Mouse (Mus musculus) lung, adult 2 months (tissue): ENCODE results near the gene Oscp1.

Experiments
- CTCF ChIP-seq: fragments of 200-500 bp; IDR thresholded peaks from 2 replicates; pipeline ENCODE4 v1.5.1; 2011; ENCODE audit warnings: mild to moderate bottlenecking, low read length, control low read depth; ENCODE audit not compliant: insufficient read depth
- POLR2A ChIP-seq: fragments of 200-500 bp; IDR thresholded peaks from 2 replicates; pipeline ENCODE4 v1.6.1; 2011; ENCODE audit warnings: low read depth, mild to moderate bottlenecking, control low read depth, low read length, borderline replicate concordance; ENCODE audit errors: extremely low read depth

DNA sequence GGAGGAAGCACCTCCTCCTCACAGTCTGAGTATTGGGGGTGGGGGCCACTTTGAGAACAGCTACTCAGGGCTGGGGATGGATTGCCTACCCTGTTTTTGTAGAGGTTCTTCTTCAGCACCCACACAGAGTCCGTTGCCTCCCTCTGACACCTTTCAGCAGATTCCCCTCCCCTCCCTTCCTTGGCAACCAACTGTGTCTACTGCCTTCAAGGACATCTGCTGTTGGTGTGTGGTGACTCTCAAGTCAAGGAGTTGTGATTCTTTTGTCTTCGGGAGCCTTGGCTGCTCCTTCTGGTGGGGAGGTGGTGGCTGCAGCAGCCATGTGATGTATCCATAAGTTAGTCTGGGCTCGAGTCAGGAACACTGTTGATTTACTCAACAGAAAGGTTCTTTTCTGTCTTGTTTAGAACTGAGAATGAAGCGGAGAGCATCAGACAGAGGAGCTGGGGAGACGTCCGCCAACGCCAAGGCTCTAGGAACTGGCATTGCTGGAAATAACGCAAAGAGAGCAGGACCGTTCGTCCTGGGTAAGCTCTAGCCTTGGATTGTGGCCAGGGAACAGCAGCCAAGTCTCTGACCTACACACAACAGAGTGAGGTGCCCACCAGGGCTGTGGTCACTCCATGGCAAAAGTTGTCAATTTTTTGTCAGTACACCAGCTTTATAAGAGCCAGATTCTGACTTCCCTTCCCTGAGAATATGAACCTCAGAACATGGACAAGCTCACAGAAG, 65.1 kb downstream of the Oscp1 start:
- no peak for TF ChIP-seq POLR2A
- TF ChIP-seq CTCF = no peak
